Mouse (Mus musculus) adrenal gland, adult 2 months (tissue): ENCODE data around the gene Cep164. TPM values are rescaled to one million over a fixed set of nuclear protein-coding genes. Genes with fewer than 3 reads are reported as not detected.

ENCODE experiments used
- polyA plus RNA-seq: library from polyadenylated mRNA; depleted of rRNA; stranded (reverse); fragments of >200 nt; gene quantifications from 2 replicates; pipeline ENCODE4 v1.2.3, GENCODE M21; 2012; rRNA removed
- total RNA-seq, 2 experiments: library from RNA; stranded (reverse); gene quantifications; 2 replicates each; pipeline ENCODE4 v1.2.3; 2021

The Cep164 gene
- total and polyA plus RNA-seq, 3 experiments, result 15.0 to 28.1 (median 18.8) TPM

Other genes with a start within 250 kb of the Cep164 start
- gene Bace1, start 9.9 kb upstream of the Cep164 start, total RNA-seq, result 10 to 100 TPM; 22.0 to 27.6 TPM
- gene Bace1, start 9.9 kb upstream of the Cep164 start, polyA plus RNA-seq, result 22.9 and 28.7 TPM in 2 replicates
- gene Pcsk7, start 77.8 kb upstream of the Cep164 start, total RNA-seq, result 10 to 100 TPM; 20.8 to 30.0 TPM
- gene Pcsk7, start 77.8 kb upstream of the Cep164 start, polyA plus RNA-seq, result 18.4 and 28.0 TPM in 2 replicates
- 10 to 100 TPM; 37.4 to 48.5 TPM for gene Rnf214, start 78.2 kb upstream of the Cep164 start, total RNA-seq
- gene Rnf214, start 78.2 kb upstream of the Cep164 start, polyA plus RNA-seq, result 15.8 and 17.6 TPM in 2 replicates
- 100 to 1,000 TPM in 1 of 2 experiments, 10 to 100 TPM in 1; 80.8 to 268 TPM for gene Tagln, start 107.4 kb upstream of the Cep164 start, total RNA-seq
- gene Tagln, start 107.4 kb upstream of the Cep164 start, polyA plus RNA-seq, result 59.9 and 80.9 TPM in 2 replicates
- gene Sidt2, start 126.6 kb upstream of the Cep164 start, total RNA-seq, result 100 to 1,000 TPM; 138 to 351 TPM
- gene Sidt2, start 126.6 kb upstream of the Cep164 start, polyA plus RNA-seq, result 942 and 1,575 TPM in 2 replicates
- 100 to 1,000 TPM; 154 to 167 TPM for gene Pafah1b2, start 184.0 kb upstream of the Cep164 start, total RNA-seq
- gene Pafah1b2, start 184.0 kb upstream of the Cep164 start, polyA plus RNA-seq, result 57.5 and 96.7 TPM in 2 replicates
- 10 to 100 TPM; 49.2 to 87.3 TPM for gene Sik3, start 184.1 kb upstream of the Cep164 start, total RNA-seq
- gene Sik3, start 184.1 kb upstream of the Cep164 start, polyA plus RNA-seq, result 17.2 and 30.2 TPM in 2 replicates